Mouse (Mus musculus) embryonic facial prominence, embryonic 13.5 days (tissue): ENCODE measurements around the gene Sstr3. TPM values are rescaled to one million over a fixed set of nuclear protein-coding genes. Genes with fewer than 3 reads are reported as not detected.

Experiments used
- ATAC-seq: fragments of 200-750 bp; cut with Nextera tagmentation; 2 replicates; pipeline ENCODE4 v1.8.0; 2017; ENCODE audit warnings: low read depth; ENCODE audit not compliant: insufficient number of reproducible peaks, insufficient read depth, low FRiP score, low TSS enrichment
- H3K27ac ChIP-seq: fragments of 300-500 bp; sonication (generic); 2 replicates; pipeline ENCODE4 v1.5.1; 2015; ENCODE audit warnings: moderate library complexity, mild to moderate bottlenecking, inconsistent platforms
- H3K27me3 ChIP-seq: fragments of 300-500 bp; sonication (generic); 2 replicates; pipeline ENCODE4 v1.6.1; 2015; ENCODE audit warnings: mild to moderate bottlenecking, inconsistent platforms
- H3K36me3 ChIP-seq: fragments of 300-500 bp; sonication (generic); 2 replicates; pipeline ENCODE4 v1.6.1; 2015; ENCODE audit warnings: mild to moderate bottlenecking, inconsistent platforms
- H3K4me1 ChIP-seq: fragments of 300-500 bp; sonication (generic); 2 replicates; pipeline ENCODE4 v1.6.1; 2015; ENCODE audit warnings: inconsistent platforms
- H3K4me2 ChIP-seq: fragments of 300-500 bp; sonication (generic); 2 replicates; pipeline ENCODE4 v1.6.1; 2015; ENCODE audit warnings: moderate library complexity, mild to moderate bottlenecking, inconsistent platforms
- H3K4me3 ChIP-seq: fragments of 300-500 bp; sonication (generic); 2 replicates; pipeline ENCODE4 v1.5.1; 2015; ENCODE audit warnings: mild to moderate bottlenecking, inconsistent platforms
- H3K9ac ChIP-seq: fragments of 300-500 bp; sonication (generic); 2 replicates; pipeline ENCODE4 v1.6.1; 2015; ENCODE audit warnings: mild to moderate bottlenecking, inconsistent platforms
- H3K9me3 ChIP-seq: fragments of 300-500 bp; sonication (generic); 2 replicates; pipeline ENCODE4 v1.6.1; 2016; ENCODE audit warnings: inconsistent platforms
- WGBS: fragments of 180-500 bp; shearing (Covaris S2); methylation state at CpG from one replicate; pipeline ENCODE4 v1.1.7; 2015; ENCODE audit warnings: mixed read lengths; 5-methylcytosine and 5-hydroxymethylcytosine counted together
- polyA plus RNA-seq: library from polyadenylated mRNA; unstranded; fragments of >200 nt; fragmentation: Nextera tagmentation; extraction: Ambion mirVana; gene quantifications from 2 replicates; pipeline ENCODE4 v1.2.1, GENCODE M21; 2015

Sstr3 gene
- polyA plus RNA-seq, 1 experiment from 2014 or later = not detected

GRCm38 (mm10) chr15:78557693-78558535, 13.4 kb upstream of the Sstr3 start:
- Histone ChIP-seq H3K36me3 (no peaks in the 10 kb centered on the region), H3K4me3 (no peak overlapping the region), H3K27ac (no peak overlapping the region), H3K4me1 (peaks cover 4% of the 10 kb centered on the region), H3K9ac (no peak overlapping the region), H3K4me2 (no peak overlapping the region), H3K27me3 (no peaks in the 10 kb centered on the region), H3K9me3 (peaks cover 7% of the 10 kb centered on the region)
- WGBS = 63% methylated on average over 10 of the region's 10 CpGs
- no peak for ATAC-seq

- H3K4me2 ChIP-seq = peak overlapping the region; percentile 50
- peaks cover 23% of the 10 kb centered on the region for H3K9me3 ChIP-seq
- H3K36me3 ChIP-seq = no peaks in the 10 kb centered on the region
- H3K27me3 ChIP-seq = no peaks in the 10 kb centered on the region
- H3K9ac ChIP-seq = peak overlapping the region; percentile 54; the same call in 1 of the 2 replicates
- H3K27ac ChIP-seq = 0 out of 2 replicates have a peak overlapping the region, but pooled peaks have one; percentile 1
- peak overlapping the region; percentile 28 for H3K4me3 ChIP-seq
- peaks cover 4% of the 10 kb centered on the region for H3K4me1 ChIP-seq
- 56% methylated on average over 25 of the region's 25 CpGs for WGBS
- ATAC-seq = no peak
Observed at GRCm38 (mm10) chr15:78554545-78555313, 10.2 kb upstream of the Sstr3 start.

- Histone ChIP-seq H3K4me1 (0 out of 2 replicates have a peak, but pooled peaks cover 4% of the 10 kb centered on the region), H3K36me3 (no peaks in the 10 kb centered on the region), H3K27ac (no peak overlapping the region), H3K9me3 (peaks cover 23% of the 10 kb centered on the region), H3K27me3 (peaks cover 14% of the 10 kb centered on the region), H3K4me2 (no peak overlapping the region), H3K9ac (no peak overlapping the region), H3K4me3 (no peak overlapping the region)
- no peak; the same call in 1 of the 2 replicates for ATAC-seq
- WGBS = 70% methylated on average over 4 of the region's 4 CpGs
Observed at GRCm38 (mm10) chr15:78549189-78549734, 4.8 kb upstream of the Sstr3 start.

- H3K27me3 ChIP-seq = peaks cover 20% of the 10 kb centered on the region
- no peak overlapping the region for H3K27ac ChIP-seq
- H3K9ac ChIP-seq = no peak overlapping the region
- H3K4me3 ChIP-seq = no peak overlapping the region
- H3K4me2 ChIP-seq = no peak overlapping the region
- 72% methylated on average over 8 of the region's 8 CpGs for WGBS
- no peaks in the 10 kb centered on the region for H3K36me3 ChIP-seq
- H3K4me1 ChIP-seq = 0 out of 2 replicates have a peak, but pooled peaks cover 4% of the 10 kb centered on the region
- no peak for ATAC-seq
- peaks cover 23% of the 10 kb centered on the region for H3K9me3 ChIP-seq
Observed at GRCm38 (mm10) chr15:78548711-78549110, 4.2 kb upstream of the Sstr3 start.

GRCm38 (mm10) chr15:78548336-78548665, 3.8 kb upstream of the Sstr3 start:
- Histone ChIP-seq H3K4me1 (0 out of 2 replicates have a peak, but pooled peaks cover 4% of the 10 kb centered on the region), H3K9ac (no peak overlapping the region), H3K27ac (no peak overlapping the region), H3K9me3 (peaks cover 20% of the 10 kb centered on the region), H3K4me3 (no peak overlapping the region), H3K36me3 (no peaks in the 10 kb centered on the region), H3K4me2 (no peak overlapping the region), H3K27me3 (peaks cover 24% of the 10 kb centered on the region)
- no peak for ATAC-seq
- 23% methylated on average over 3 of the region's 3 CpGs for WGBS

- Histone ChIP-seq H3K27me3 (peaks cover 28% of the 10 kb centered on the region), H3K9me3 (peaks cover 14% of the 10 kb centered on the region), H3K4me3 (no peak overlapping the region), H3K36me3 (no peaks in the 10 kb centered on the region), H3K4me1 (peaks cover 6% of the 10 kb centered on the region; the same call in 1 of the 2 replicates), H3K27ac (no peak overlapping the region), H3K9ac (no peak overlapping the region), H3K4me2 (no peak overlapping the region)
- ATAC-seq = no peak
- WGBS = 46% methylated on average over 5 of the region's 5 CpGs
Observed at GRCm38 (mm10) chr15:78547415-78548335, 3.2 kb upstream of the Sstr3 start.

GRCm38 (mm10) chr15:78546060-78546459, 1.6 kb upstream of the Sstr3 start:
- Histone ChIP-seq H3K4me1 (peaks cover 12% of the 10 kb centered on the region), H3K9me3 (0 out of 2 replicates have a peak, but pooled peaks cover 4% of the 10 kb centered on the region), H3K4me3 (no peak overlapping the region), H3K27ac (no peak overlapping the region), H3K36me3 (no peaks in the 10 kb centered on the region), H3K4me2 (no peak overlapping the region), H3K27me3 (peaks cover 33% of the 10 kb centered on the region), H3K9ac (no peak overlapping the region)
- no peak for ATAC-seq
- WGBS = 81% methylated on average over 4 of the region's 4 CpGs

GRCm38 (mm10) chr15:78544041-78544440, 444 bp downstream of the Sstr3 start:
- H3K9ac ChIP-seq = no peak overlapping the region
- no peak for ATAC-seq
- H3K27me3 ChIP-seq = peaks cover 48% of the 10 kb centered on the region
- no peak overlapping the region for H3K4me2 ChIP-seq
- H3K36me3 ChIP-seq = no peaks in the 10 kb centered on the region
- H3K27ac ChIP-seq = no peak overlapping the region
- H3K4me1 ChIP-seq = peaks cover 12% of the 10 kb centered on the region
- H3K9me3 ChIP-seq = no peaks in the 10 kb centered on the region
- 77% methylated on average over 15 of the region's 15 CpGs for WGBS
- H3K4me3 ChIP-seq = no peak overlapping the region

GRCm38 (mm10) chr15:78542767-78543303, 1.6 kb downstream of the Sstr3 start:
- no peak overlapping the region for H3K4me3 ChIP-seq

GRCm38 (mm10) chr15:78542098-78542766, 2.3 kb downstream of the Sstr3 start:
- H3K36me3 ChIP-seq = no peaks in the 10 kb centered on the region
- peaks cover 12% of the 10 kb centered on the region for H3K4me1 ChIP-seq
- H3K4me3 ChIP-seq = no peak overlapping the region
- ATAC-seq = no peak
- H3K27ac ChIP-seq = no peak overlapping the region
- WGBS = 72% methylated on average over 3 of the region's 3 CpGs
- H3K9me3 ChIP-seq = no peaks in the 10 kb centered on the region
- no peak overlapping the region for H3K4me2 ChIP-seq
- H3K27me3 ChIP-seq = peaks cover 51% of the 10 kb centered on the region
- no peak overlapping the region for H3K9ac ChIP-seq

More at GRCm38 (mm10) chr15:78542767-78543303, 1.6 kb downstream of the Sstr3 start:
- WGBS = 70% methylated on average over 7 of the region's 7 CpGs
- ATAC-seq = no peak
- H3K4me2 ChIP-seq = no peak overlapping the region
- H3K27me3 ChIP-seq = peaks cover 51% of the 10 kb centered on the region
- no peaks in the 10 kb centered on the region for H3K36me3 ChIP-seq
- no peak overlapping the region for H3K27ac ChIP-seq
- 0 out of 2 replicates have a peak overlapping the region, but pooled peaks have one; percentile 16 for H3K9ac ChIP-seq
- H3K4me1 ChIP-seq = peaks cover 12% of the 10 kb centered on the region
- H3K9me3 ChIP-seq = no peaks in the 10 kb centered on the region
